Mouse (Mus musculus): Measurements from ENCODE around the gene Chml.

DNA sequence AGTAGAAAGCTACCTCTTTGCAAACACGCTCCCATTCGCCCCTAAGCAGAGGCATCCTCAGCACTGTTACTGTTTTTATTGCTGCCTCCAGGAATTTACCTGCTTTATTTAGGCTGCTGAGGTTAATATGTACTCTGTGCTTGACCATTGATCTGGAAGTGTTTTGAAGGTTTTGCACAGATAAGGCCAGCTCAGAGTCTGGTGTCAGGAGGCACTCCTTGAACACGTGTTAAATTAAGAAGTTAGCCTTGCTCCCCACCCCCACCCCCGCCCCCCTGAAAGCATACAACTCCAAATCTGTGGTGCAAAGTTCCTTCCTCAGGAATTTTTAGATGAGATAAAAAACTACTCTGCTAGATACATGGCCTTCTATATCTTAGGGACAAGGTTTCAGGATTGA, 8.4 kb upstream of the Chml start:
- TF ChIP-seq POLR2A (IDR thresholded peaks at IDR 0.05; ENCODE audit: insufficient read depth, low read depth, low read length) (no peak), CTCF (IDR thresholded peaks at IDR 0.05; ENCODE audit: insufficient read depth, low read depth, low read length) (no peak)
